Mouse (Mus musculus): Measurements from ENCODE around the gene Ifitm1.

GRCm38 (mm10) chr7:140941222-140942051 lies 25.6 kb upstream of the Ifitm1 start, which contains the start of gene Pgghg:
- TF ChIP-seq USF2 (IDR thresholded peaks at IDR 0.05; ENCODE audit: borderline replicate concordance in 1 of 2, insufficient read depth in 1 of 2, low read depth in 1 of 2, low read length in 2 of 2): no peak
- TF ChIP-seq POLR2AphosphoS2 (IDR thresholded peaks at IDR 0.05; ENCODE audit: low read length): peak; percentile 61; the same call in 1 of the 2 replicates
- peak; percentile 69 to 74 (median 69) for TF ChIP-seq CTCF (IDR thresholded peaks at IDR 0.05 in 2 of 3, conservative IDR thresholded peaks at IDR 0.05 in 1 of 3; ENCODE audit: control insufficient read depth in 1 of 3, insufficient read depth in 1 of 3, low read depth in 2 of 3, low read length in 3 of 3, poor library complexity in 1 of 3, severe bottlenecking in 1 of 3)
- TF ChIP-seq RAD21 (IDR thresholded peaks at IDR 0.05; ENCODE audit: low read depth, low read length): peak; percentile 14; the same call in 1 of the 2 replicates
- TF ChIP-seq CHD1 (IDR thresholded peaks at IDR 0.05; ENCODE audit: low read depth, low read length): no peak
- TF ChIP-seq TCF12 (IDR thresholded peaks at IDR 0.05; ENCODE audit: low read depth, low read length): peak; percentile 42; the same call in 1 of the 2 replicates
- peak; percentile 78 to 96; a peak in 3 of 4 replicates for TF ChIP-seq POLR2A (IDR thresholded peaks at IDR 0.05; ENCODE audit: control insufficient read depth in 1 of 2, insufficient read depth in 1 of 2, low read depth in 1 of 2, low read length in 2 of 2, poor library complexity in 1 of 2)
- peak; percentile 95 for TF ChIP-seq MXI1 (IDR thresholded peaks at IDR 0.05; ENCODE audit: low read depth, low read length)
